Mouse (Mus musculus): ENCODE results near the gene Asphd1. TPM values are rescaled to one million over a fixed set of nuclear protein-coding genes. Genes with fewer than 3 reads are reported as not detected.

Asphd1 gene
- 6.5 and 7.0 TPM in 2 replicates for polyA plus RNA-seq (2014; fragmentation: Nextera tagmentation; extraction: Ambion mirVana)

DNA sequence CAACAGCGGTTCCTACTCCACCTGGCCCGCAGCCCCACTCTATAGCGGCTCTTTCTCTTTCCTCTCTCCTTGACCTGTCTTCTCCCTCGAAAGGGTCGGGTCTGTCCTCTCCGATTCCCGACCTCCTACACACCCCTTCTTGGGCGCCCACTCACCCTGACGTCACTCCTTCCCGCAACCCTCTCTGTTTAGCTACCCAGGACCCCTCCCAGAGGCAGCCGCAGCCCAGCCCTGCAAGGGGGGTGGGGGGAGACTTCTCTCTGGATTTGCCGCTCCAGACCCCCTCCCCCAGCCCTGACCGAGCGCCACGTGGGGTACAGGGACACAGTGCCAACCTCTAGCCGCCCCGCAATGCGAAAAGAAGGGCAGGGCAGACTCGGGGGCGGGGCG is at the start of gene Asphd1:
TSS of gene Asphd1 (minus strand) at position 180 of the 390 bp plus-strand sequence.
- under 1% methylated on average over 21 of the region's 21 CpGs for WGBS
- peaks cover 30% of the 10 kb centered on the region for H3K4me1 ChIP-seq (ENCODE audit: control insufficient read depth, insufficient read depth, low read length)
- peak; percentile 79 for DNase-seq
- peak; percentile 72 for ATAC-seq (ENCODE audit: low FRiP score, low TSS enrichment)
- peak within 1 kb of the TSS; percentile 81 for H3K9ac ChIP-seq (replicated peaks; ENCODE audit: low read length)
- H3K27ac ChIP-seq (replicated peaks; ENCODE audit: low read depth, low read length), result peak within 1 kb of the TSS; percentile 95
- H3K36me3 ChIP-seq (ENCODE audit: control insufficient read depth, insufficient read depth, low read length), result peaks cover 27% of the 10 kb centered on the region
- H3K4me3 ChIP-seq (replicated peaks; ENCODE audit: low read depth, low read length), result peak within 1 kb of the TSS; percentile 64
- H3K27me3 ChIP-seq (ENCODE audit: control insufficient read depth, insufficient read depth, low read length), result no peaks in the 10 kb centered on the region
- peak within 1 kb of the TSS; percentile 98 for H3K4me2 ChIP-seq (ENCODE audit: low read length)
- H3K9me3 ChIP-seq (ENCODE audit: control insufficient read depth, low read length), result no peaks in the 10 kb centered on the region

DNA sequence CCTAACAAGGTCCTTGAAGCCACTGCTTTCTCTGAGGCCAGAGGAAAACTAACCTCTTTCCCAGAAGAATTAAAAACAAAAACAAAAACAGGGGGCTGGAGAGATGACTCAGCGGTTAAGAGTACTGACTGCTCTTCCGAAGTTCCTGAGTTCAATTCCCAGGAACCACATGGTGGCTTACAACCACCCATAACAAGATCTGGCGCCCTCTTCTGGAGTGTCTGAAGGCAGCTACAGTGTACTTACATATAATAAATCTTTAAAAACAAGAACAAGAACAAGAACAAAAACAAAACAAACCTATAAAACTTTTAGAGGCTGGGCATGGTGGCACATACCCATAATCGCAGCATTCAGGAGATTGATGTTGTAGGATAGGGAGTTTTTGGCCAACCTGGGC is 47.1 kb upstream of the Asphd1 start:
- 82% methylated on average over 4 of the region's 4 CpGs for WGBS
- Histone ChIP-seq H3K9ac (replicated peaks; ENCODE audit: low read length) (no peak overlapping the region), H3K4me3 (replicated peaks; ENCODE audit: low read depth, low read length) (no peak overlapping the region), H3K4me2 (ENCODE audit: low read length) (no peak overlapping the region), H3K27ac (replicated peaks; ENCODE audit: low read depth, low read length) (no peak overlapping the region), H3K27me3 (ENCODE audit: control insufficient read depth, insufficient read depth, low read length) (no peaks in the 10 kb centered on the region), H3K9me3 (ENCODE audit: control insufficient read depth, low read length) (no peaks in the 10 kb centered on the region), H3K36me3 (ENCODE audit: control insufficient read depth, insufficient read depth, low read length) (no peaks in the 10 kb centered on the region), H3K4me1 (ENCODE audit: control insufficient read depth, insufficient read depth, low read length) (no peaks in the 10 kb centered on the region)
- DNase-seq, result no peak
- no peak for ATAC-seq (ENCODE audit: low FRiP score, low TSS enrichment)

DNA sequence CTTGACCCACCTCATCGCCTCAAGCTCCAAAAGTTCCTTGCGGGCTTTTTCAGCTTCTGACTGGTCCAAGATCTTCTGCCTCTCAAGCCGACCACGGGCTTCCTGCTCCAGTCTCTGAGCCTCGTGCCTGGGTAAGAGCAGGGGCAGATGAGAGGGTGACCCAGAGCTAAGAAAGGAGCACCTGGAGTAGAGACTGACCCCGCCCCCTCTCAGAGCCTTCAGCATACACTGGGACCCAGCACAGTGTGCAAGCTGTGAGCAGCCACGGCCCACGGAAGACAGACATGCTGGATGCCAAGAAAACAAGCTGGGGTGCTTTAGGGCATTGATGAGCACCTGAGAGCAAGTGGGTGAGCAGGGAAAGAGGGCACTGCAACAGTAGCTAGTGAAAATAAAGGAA is 39.4 kb upstream of the Asphd1 start:
- no peaks in the 10 kb centered on the region for H3K9me3 ChIP-seq (ENCODE audit: control insufficient read depth, low read length)
- H3K27me3 ChIP-seq (ENCODE audit: control insufficient read depth, insufficient read depth, low read length), result no peaks in the 10 kb centered on the region
- H3K4me1 ChIP-seq (ENCODE audit: control insufficient read depth, insufficient read depth, low read length), result no peaks in the 10 kb centered on the region
- 72% methylated on average over 8 of the region's 8 CpGs for WGBS
- no peak for ATAC-seq (ENCODE audit: low FRiP score, low TSS enrichment)
- H3K9ac ChIP-seq (replicated peaks; ENCODE audit: low read length), result no peak overlapping the region
- DNase-seq, result no peak
- no peak overlapping the region for H3K4me2 ChIP-seq (ENCODE audit: low read length)
- no peaks in the 10 kb centered on the region for H3K36me3 ChIP-seq (ENCODE audit: control insufficient read depth, insufficient read depth, low read length)
- H3K4me3 ChIP-seq (replicated peaks; ENCODE audit: low read depth, low read length), result no peak overlapping the region
- no peak overlapping the region for H3K27ac ChIP-seq (replicated peaks; ENCODE audit: low read depth, low read length)

DNA sequence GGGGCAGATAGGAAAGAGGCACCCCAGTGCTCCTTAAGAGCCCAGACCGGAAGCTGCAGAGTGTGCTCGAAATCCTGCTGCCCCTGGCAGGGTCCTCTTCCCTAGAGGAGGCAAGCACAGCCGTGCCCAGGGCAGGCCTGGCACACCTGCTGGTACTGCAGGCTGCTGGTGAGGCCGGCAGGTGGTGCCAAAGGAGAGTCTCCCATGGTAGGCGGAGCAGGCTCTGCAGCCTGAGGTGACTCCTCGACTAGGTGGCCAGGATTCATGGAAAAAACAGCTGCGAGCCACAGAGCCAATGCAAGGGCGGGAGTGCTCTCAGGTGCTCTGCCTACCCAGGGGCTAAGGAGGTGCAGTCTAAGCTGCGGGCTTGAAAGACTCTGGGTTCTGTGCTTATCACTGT is 36.9 kb upstream of the Asphd1 start:
- Histone ChIP-seq H3K4me1 (ENCODE audit: control insufficient read depth, insufficient read depth, low read length) (no peaks in the 10 kb centered on the region), H3K9me3 (ENCODE audit: control insufficient read depth, low read length) (no peaks in the 10 kb centered on the region), H3K36me3 (ENCODE audit: control insufficient read depth, insufficient read depth, low read length) (0 out of 2 replicates have a peak, but pooled peaks cover 3% of the 10 kb centered on the region), H3K4me3 (replicated peaks; ENCODE audit: low read depth, low read length) (no peak overlapping the region), H3K4me2 (ENCODE audit: low read length) (no peak overlapping the region), H3K27ac (replicated peaks; ENCODE audit: low read depth, low read length) (no peak overlapping the region), H3K27me3 (ENCODE audit: control insufficient read depth, insufficient read depth, low read length) (no peaks in the 10 kb centered on the region), H3K9ac (replicated peaks; ENCODE audit: low read length) (no peak overlapping the region)
- DNase-seq, result peak; percentile 45
- ATAC-seq (ENCODE audit: low FRiP score, low TSS enrichment), result no peak
- 51% methylated on average over 9 of the region's 9 CpGs for WGBS

DNA sequence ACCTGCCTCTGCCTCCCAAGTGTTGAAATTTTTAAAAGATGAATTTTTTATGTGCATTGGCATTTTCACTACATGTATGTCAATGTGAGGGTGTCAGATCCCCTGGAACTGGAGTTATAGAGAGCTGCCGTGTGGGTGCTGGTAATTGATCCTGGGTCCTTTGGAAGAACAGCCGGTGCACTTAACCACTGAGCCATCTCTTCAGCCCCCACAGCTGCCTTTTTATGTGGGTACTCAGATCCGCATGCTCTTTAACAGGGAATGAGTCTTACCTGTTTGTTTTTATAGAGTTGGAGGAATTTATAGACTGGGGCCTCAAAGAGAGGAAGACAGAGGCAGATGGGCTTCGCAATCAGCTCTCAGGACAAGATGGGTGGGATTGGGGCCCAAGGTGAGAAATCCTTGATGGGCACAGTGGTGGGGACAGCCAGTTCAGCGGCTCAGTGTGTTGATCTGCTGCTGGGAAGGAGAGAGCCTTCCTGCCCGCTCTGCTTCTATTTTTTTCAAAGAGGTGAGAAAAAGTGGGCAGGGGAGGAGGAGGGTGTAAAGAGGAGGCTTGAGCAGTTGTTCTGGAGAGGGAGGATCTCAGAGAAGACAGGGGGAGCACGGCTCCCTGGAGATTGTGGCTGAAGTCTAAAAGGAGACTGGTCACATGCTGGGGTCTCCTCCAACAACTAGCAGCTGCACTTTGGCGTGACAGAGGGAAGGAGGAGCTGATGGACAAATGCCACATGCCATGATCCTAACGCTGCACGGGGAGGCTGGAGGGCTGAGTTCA is 35.5 kb upstream of the Asphd1 start:
- 66% methylated on average over 9 of the region's 10 CpGs for WGBS
- Histone ChIP-seq H3K9ac (replicated peaks; ENCODE audit: low read length) (no peak overlapping the region), H3K27me3 (ENCODE audit: control insufficient read depth, insufficient read depth, low read length) (no peaks in the 10 kb centered on the region), H3K36me3 (ENCODE audit: control insufficient read depth, insufficient read depth, low read length) (peaks cover 14% of the 10 kb centered on the region), H3K4me1 (ENCODE audit: control insufficient read depth, insufficient read depth, low read length) (no peaks in the 10 kb centered on the region), H3K27ac (replicated peaks; ENCODE audit: low read depth, low read length) (no peak overlapping the region), H3K9me3 (ENCODE audit: control insufficient read depth, low read length) (no peaks in the 10 kb centered on the region), H3K4me2 (ENCODE audit: low read length) (no peak overlapping the region), H3K4me3 (replicated peaks; ENCODE audit: low read depth, low read length) (no peak overlapping the region)
- ATAC-seq (ENCODE audit: low FRiP score, low TSS enrichment), result no peak
- DNase-seq, result no peak

DNA sequence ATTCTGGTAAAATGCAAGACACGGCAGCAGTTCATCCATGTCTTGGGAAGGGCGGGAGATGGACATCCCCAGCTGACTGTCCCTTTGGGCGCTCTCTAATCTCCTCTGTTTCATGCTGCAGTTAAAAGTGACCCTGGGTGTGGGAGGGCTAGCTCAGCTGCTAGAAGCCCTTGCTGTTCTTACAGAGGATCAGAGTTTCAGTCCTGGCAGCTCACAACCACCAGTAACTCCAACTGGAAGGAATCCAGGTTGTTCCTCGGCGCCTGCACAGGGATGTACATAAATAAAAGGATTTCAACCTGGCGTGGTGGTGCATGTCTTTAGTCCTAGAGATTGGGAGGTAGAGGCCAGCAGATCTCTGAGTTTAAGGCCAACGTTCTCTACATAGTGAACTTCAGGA is 33.7 kb upstream of the Asphd1 start:
- H3K9me3 ChIP-seq (ENCODE audit: control insufficient read depth, low read length), result no peaks in the 10 kb centered on the region
- H3K9ac ChIP-seq (replicated peaks; ENCODE audit: low read length), result no peak overlapping the region
- no peaks in the 10 kb centered on the region for H3K27me3 ChIP-seq (ENCODE audit: control insufficient read depth, insufficient read depth, low read length)
- no peaks in the 10 kb centered on the region for H3K4me1 ChIP-seq (ENCODE audit: control insufficient read depth, insufficient read depth, low read length)
- H3K4me2 ChIP-seq (ENCODE audit: low read length), result no peak overlapping the region
- peaks cover 32% of the 10 kb centered on the region for H3K36me3 ChIP-seq (ENCODE audit: control insufficient read depth, insufficient read depth, low read length)
- 84% methylated on average over 7 of the region's 7 CpGs for WGBS
- ATAC-seq (ENCODE audit: low FRiP score, low TSS enrichment) (no peak), DNase-seq (no peak)
- H3K4me3 ChIP-seq (replicated peaks; ENCODE audit: low read depth, low read length), result no peak overlapping the region
- no peak overlapping the region for H3K27ac ChIP-seq (replicated peaks; ENCODE audit: low read depth, low read length)

DNA sequence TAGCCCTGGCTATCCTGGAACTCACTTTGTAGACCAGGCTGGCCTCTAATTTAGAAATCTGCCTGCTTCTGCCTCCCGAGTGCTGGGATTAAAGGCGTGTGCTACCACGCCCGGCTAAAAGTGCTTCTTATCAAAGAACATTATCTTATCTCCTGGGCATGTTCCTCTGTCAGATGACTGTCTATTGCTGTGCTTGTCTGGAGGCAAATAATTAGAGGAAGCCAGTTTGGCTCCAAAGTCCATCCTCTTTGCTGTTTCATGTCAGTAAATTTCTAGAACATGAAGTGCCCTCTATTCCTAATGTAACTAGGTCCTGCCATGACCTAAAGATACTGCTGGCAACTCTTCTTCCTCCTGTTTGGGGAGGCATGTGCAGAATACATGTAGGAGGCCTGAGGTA is 32.7 kb upstream of the Asphd1 start:
- peaks cover 5% of the 10 kb centered on the region for H3K4me1 ChIP-seq (ENCODE audit: control insufficient read depth, insufficient read depth, low read length)
- H3K36me3 ChIP-seq (ENCODE audit: control insufficient read depth, insufficient read depth, low read length), result peaks cover 34% of the 10 kb centered on the region
- no peak overlapping the region for H3K9ac ChIP-seq (replicated peaks; ENCODE audit: low read length)
- H3K4me2 ChIP-seq (ENCODE audit: low read length), result no peak overlapping the region
- no peak for DNase-seq
- H3K27me3 ChIP-seq (ENCODE audit: control insufficient read depth, insufficient read depth, low read length), result no peaks in the 10 kb centered on the region
- H3K4me3 ChIP-seq (replicated peaks; ENCODE audit: low read depth, low read length), result no peak overlapping the region
- 96% methylated on average over 4 of the region's 4 CpGs for WGBS
- no peaks in the 10 kb centered on the region for H3K9me3 ChIP-seq (ENCODE audit: control insufficient read depth, low read length)
- ATAC-seq (ENCODE audit: low FRiP score, low TSS enrichment), result no peak
- H3K27ac ChIP-seq (replicated peaks; ENCODE audit: low read depth, low read length), result no peak overlapping the region

DNA sequence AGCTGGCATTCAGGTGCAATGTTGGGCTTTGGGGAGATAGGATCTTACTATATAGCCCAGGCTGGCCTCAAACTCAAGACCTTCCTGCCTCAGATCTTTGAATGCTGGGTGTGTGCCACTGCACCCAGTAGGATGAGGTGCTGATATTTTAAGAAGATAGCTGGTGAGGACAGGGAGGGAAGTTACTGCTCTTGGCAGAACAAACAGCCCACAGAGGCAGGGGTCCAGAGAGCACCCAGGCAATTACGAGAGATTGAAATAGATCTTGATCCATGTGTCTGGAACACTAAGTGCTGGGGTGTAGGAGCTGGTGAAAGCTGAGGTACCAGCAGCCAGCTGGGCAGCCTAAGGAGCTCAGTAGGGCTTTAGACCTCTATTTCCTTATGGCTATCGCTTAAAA is 32.2 kb upstream of the Asphd1 start:
- Histone ChIP-seq H3K9me3 (ENCODE audit: control insufficient read depth, low read length) (no peaks in the 10 kb centered on the region), H3K4me2 (ENCODE audit: low read length) (no peak overlapping the region), H3K27ac (replicated peaks; ENCODE audit: low read depth, low read length) (no peak overlapping the region), H3K4me3 (replicated peaks; ENCODE audit: low read depth, low read length) (no peak overlapping the region), H3K27me3 (ENCODE audit: control insufficient read depth, insufficient read depth, low read length) (no peaks in the 10 kb centered on the region), H3K36me3 (ENCODE audit: control insufficient read depth, insufficient read depth, low read length) (peaks cover 34% of the 10 kb centered on the region), H3K9ac (replicated peaks; ENCODE audit: low read length) (no peak overlapping the region), H3K4me1 (ENCODE audit: control insufficient read depth, insufficient read depth, low read length) (peaks cover 7% of the 10 kb centered on the region)
- no peak for DNase-seq
- no peak for ATAC-seq (ENCODE audit: low FRiP score, low TSS enrichment)
- 96% methylated on average over 2 of the region's 2 CpGs for WGBS

DNA sequence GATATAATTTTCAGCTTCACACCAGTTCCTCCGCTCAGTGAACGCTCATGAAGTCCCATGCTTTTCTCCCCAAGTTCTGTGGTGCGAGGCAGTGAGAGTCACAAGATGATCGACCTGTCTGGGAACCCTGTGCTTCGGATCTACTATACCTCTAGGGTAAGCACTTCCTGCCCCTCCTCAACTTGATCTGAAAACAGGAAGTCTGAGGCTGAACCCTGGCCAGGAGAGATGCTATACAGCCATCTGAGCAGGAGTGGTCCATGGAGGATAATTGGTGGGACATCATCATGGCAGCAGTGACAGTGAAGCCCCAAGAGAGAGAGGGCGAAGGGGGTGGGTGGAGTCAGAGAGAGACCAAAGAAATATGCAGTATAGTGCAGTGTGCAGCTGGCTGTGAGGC is 29.5 kb upstream of the Asphd1 start:
- no peak for ATAC-seq (ENCODE audit: low FRiP score, low TSS enrichment)
- no peaks in the 10 kb centered on the region for H3K9me3 ChIP-seq (ENCODE audit: control insufficient read depth, low read length)
- WGBS, result 96% methylated on average over 6 of the region's 6 CpGs
- peaks cover 34% of the 10 kb centered on the region for H3K36me3 ChIP-seq (ENCODE audit: control insufficient read depth, insufficient read depth, low read length)
- no peaks in the 10 kb centered on the region for H3K27me3 ChIP-seq (ENCODE audit: control insufficient read depth, insufficient read depth, low read length)
- no peak overlapping the region for H3K4me3 ChIP-seq (replicated peaks; ENCODE audit: low read depth, low read length)
- H3K4me1 ChIP-seq (ENCODE audit: control insufficient read depth, insufficient read depth, low read length), result peaks cover 11% of the 10 kb centered on the region
- H3K27ac ChIP-seq (replicated peaks; ENCODE audit: low read depth, low read length), result no peak overlapping the region
- no peak overlapping the region for H3K9ac ChIP-seq (replicated peaks; ENCODE audit: low read length)
- H3K4me2 ChIP-seq (ENCODE audit: low read length), result no peak overlapping the region
- no peak for DNase-seq

All from midbrain, embryonic 14.5 days (tissue).